Mouse (Mus musculus): ENCODE results near the gene Lin54. TPM values are rescaled to one million over a fixed set of nuclear protein-coding genes. Genes with fewer than 3 reads are reported as not detected.

The Lin54 gene
- polyA plus RNA-seq, 1 experiment from 2014 or later, result 19.0 TPM

DNA sequence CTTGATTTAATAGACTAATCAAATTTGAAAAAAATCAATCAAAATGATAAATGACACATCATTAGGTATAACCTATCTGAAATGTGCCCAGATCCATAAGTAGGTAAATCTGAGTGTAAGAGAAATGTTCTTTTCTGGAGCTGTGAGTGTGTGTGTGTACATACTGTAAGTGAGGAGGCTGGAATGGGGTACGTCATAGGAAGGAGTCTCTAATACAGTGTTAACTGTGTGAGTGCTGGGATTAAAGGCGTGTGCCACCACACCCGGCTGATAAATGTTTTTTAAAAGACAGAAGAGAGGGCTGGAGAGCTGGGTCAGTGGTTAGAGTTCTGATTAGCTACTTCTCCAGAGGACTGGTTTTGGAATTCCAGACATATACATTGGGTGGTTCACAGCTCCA, 25.2 kb upstream of the Lin54 start:
- DNase-seq (ENCODE audit: low spot score) (no peak), ATAC-seq (replicated peaks; ENCODE audit: insufficient number of reproducible peaks, low FRiP score, low TSS enrichment, low read depth) (no peak)
- H3K9me3 ChIP-seq (replicated peaks; ENCODE audit: control insufficient read depth, low read length), result no peaks in the 10 kb centered on the region
- no peak overlapping the region for H3K4me3 ChIP-seq (ENCODE audit: low read depth, low read length)
- H3K9ac ChIP-seq (replicated peaks; ENCODE audit: low read length), result no peak overlapping the region
- no peaks in the 10 kb centered on the region for H3K27me3 ChIP-seq (ENCODE audit: control insufficient read depth, insufficient read depth, low read length)
- 90% methylated on average over 3 of the region's 3 CpGs for WGBS
- H3K4me2 ChIP-seq (ENCODE audit: low read depth, low read length), result no peak overlapping the region
- H3K36me3 ChIP-seq (replicated peaks; ENCODE audit: control insufficient read depth, insufficient read depth, low read depth, low read length), result peaks cover 4% of the 10 kb centered on the region
- H3K27ac ChIP-seq (replicated peaks; ENCODE audit: low read depth, low read length), result no peak overlapping the region
- no peaks in the 10 kb centered on the region for H3K4me1 ChIP-seq (ENCODE audit: control insufficient read depth, insufficient read depth, low read length)

DNA sequence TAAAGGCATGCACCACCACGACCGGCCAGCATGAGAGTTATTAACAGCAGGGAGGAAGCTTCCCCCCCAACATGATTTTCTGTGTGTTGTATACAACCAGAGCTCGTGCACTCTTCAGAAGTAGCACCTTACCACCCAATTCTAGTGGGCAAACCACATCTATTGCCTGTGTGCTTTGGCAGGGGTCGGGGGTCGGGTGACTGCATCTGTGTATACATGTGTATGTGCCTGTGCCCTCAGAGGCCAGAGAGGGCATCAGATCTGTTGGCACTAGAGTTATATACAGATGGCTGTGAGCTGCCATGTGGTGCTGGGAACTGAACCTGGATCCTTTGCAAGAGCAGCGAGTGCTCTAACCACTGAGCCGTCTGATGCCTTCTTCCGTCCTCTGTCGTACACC, 24.5 kb upstream of the Lin54 start:
- Histone ChIP-seq H3K4me2 (ENCODE audit: low read depth, low read length) (no peak overlapping the region), H3K9ac (replicated peaks; ENCODE audit: low read length) (no peak overlapping the region), H3K9me3 (replicated peaks; ENCODE audit: control insufficient read depth, low read length) (no peaks in the 10 kb centered on the region), H3K27ac (replicated peaks; ENCODE audit: low read depth, low read length) (no peak overlapping the region), H3K4me3 (ENCODE audit: low read depth, low read length) (no peak overlapping the region), H3K27me3 (ENCODE audit: control insufficient read depth, insufficient read depth, low read length) (no peaks in the 10 kb centered on the region), H3K36me3 (replicated peaks; ENCODE audit: control insufficient read depth, insufficient read depth, low read depth, low read length) (peaks cover 1% of the 10 kb centered on the region; the same call in 1 of the 2 replicates), H3K4me1 (ENCODE audit: control insufficient read depth, insufficient read depth, low read length) (no peaks in the 10 kb centered on the region)
- ATAC-seq (replicated peaks; ENCODE audit: insufficient number of reproducible peaks, low FRiP score, low TSS enrichment, low read depth) (no peak), DNase-seq (ENCODE audit: low spot score) (no peak)
- WGBS, result 96% methylated on average over 9 of the region's 9 CpGs

DNA sequence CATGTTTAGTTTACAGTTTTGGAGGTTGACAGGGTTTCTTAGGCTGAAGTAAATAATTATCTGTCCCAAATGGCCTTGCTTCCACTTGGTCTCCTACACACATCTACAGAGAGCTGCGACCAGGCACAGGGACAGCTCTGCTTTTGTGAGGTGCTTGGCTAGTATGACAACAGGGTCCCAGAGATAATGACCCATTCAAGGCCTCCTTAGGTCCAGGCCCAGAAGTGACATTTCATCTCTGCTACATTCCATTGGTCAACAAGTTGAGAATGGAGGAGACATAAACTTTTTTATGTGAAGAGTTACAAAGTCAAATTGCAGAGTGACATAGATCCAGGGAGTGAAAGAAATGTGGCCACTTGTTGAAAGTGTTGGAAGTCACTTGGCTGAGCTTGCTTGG, 22.9 kb upstream of the Lin54 start:
- no peak overlapping the region for H3K4me3 ChIP-seq (ENCODE audit: low read depth, low read length)
- no peak for ATAC-seq (replicated peaks; ENCODE audit: insufficient number of reproducible peaks, low FRiP score, low TSS enrichment, low read depth)
- H3K27me3 ChIP-seq (ENCODE audit: control insufficient read depth, insufficient read depth, low read length), result no peaks in the 10 kb centered on the region
- no peak overlapping the region for H3K9ac ChIP-seq (replicated peaks; ENCODE audit: low read length)
- H3K4me1 ChIP-seq (ENCODE audit: control insufficient read depth, insufficient read depth, low read length), result no peaks in the 10 kb centered on the region
- H3K4me2 ChIP-seq (ENCODE audit: low read depth, low read length), result no peak overlapping the region
- no peaks in the 10 kb centered on the region for H3K36me3 ChIP-seq (replicated peaks; ENCODE audit: control insufficient read depth, insufficient read depth, low read depth, low read length)
- H3K27ac ChIP-seq (replicated peaks; ENCODE audit: low read depth, low read length), result no peak overlapping the region
- WGBS, result 93% methylated on average over 1 of the region's 1 CpGs
- H3K9me3 ChIP-seq (replicated peaks; ENCODE audit: control insufficient read depth, low read length), result no peaks in the 10 kb centered on the region
- no peak for DNase-seq (ENCODE audit: low spot score)

DNA sequence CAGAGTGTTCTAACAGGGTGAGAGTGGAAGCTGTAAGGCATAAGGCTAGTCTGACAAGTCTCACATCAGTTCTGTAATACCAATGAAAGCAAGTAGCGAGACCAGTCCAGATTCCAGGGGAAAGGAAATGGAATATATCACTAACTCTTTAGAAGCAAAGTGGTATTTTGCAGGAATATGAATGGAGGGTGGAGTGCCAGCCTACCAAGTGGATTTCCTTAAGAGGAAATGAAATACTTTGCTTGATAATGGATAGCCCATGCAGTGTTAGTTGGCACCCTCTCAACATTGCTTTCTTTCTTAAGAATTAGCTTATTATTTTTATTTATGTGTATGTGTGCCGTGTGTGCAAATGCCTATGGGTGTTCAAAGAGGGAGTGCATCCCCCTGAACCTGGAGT, 19.8 kb upstream of the Lin54 start:
- Histone ChIP-seq H3K4me3 (ENCODE audit: low read depth, low read length) (no peak overlapping the region), H3K36me3 (replicated peaks; ENCODE audit: control insufficient read depth, insufficient read depth, low read depth, low read length) (no peaks in the 10 kb centered on the region), H3K4me2 (ENCODE audit: low read depth, low read length) (no peak overlapping the region), H3K9ac (replicated peaks; ENCODE audit: low read length) (no peak overlapping the region), H3K4me1 (ENCODE audit: control insufficient read depth, insufficient read depth, low read length) (no peaks in the 10 kb centered on the region), H3K27me3 (ENCODE audit: control insufficient read depth, insufficient read depth, low read length) (no peaks in the 10 kb centered on the region), H3K9me3 (replicated peaks; ENCODE audit: control insufficient read depth, low read length) (no peaks in the 10 kb centered on the region), H3K27ac (replicated peaks; ENCODE audit: low read depth, low read length) (no peak overlapping the region)
- no peak for DNase-seq (ENCODE audit: low spot score)
- WGBS, result 87% methylated on average over 2 of the region's 2 CpGs
- ATAC-seq (replicated peaks; ENCODE audit: insufficient number of reproducible peaks, low FRiP score, low TSS enrichment, low read depth), result no peak

DNA sequence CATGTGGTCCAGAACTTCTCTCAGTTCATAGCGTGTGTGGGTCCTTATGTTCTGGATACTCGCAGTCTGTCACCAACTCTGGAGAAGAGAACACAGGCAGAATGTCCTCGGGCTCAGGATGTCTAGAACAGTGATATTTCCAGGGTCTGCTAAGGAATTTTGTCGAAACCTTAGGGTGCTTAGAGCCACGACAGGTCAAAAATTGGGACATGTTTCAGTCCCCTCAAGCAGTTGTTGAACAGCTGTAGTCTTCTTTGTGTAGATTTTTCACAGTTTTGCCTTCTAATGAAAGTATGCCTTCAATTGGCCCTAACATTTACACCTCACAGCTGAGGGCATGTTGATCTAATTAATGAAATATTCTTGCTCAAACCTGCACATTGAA, 18.6 kb upstream of the Lin54 start:
- no peaks in the 10 kb centered on the region for H3K36me3 ChIP-seq (replicated peaks; ENCODE audit: control insufficient read depth, insufficient read depth, low read depth, low read length)
- peak overlapping the region; percentile 59 for H3K4me2 ChIP-seq (ENCODE audit: low read depth, low read length)
- H3K27ac ChIP-seq (replicated peaks; ENCODE audit: low read depth, low read length), result no peak overlapping the region
- no peaks in the 10 kb centered on the region for H3K4me1 ChIP-seq (ENCODE audit: control insufficient read depth, insufficient read depth, low read length)
- no peak for DNase-seq (ENCODE audit: low spot score)
- 6% methylated on average over 5 of the region's 5 CpGs for WGBS
- H3K9me3 ChIP-seq (replicated peaks; ENCODE audit: control insufficient read depth, low read length), result no peaks in the 10 kb centered on the region
- H3K27me3 ChIP-seq (ENCODE audit: control insufficient read depth, insufficient read depth, low read length), result no peaks in the 10 kb centered on the region
- peak overlapping the region; percentile 76 for H3K4me3 ChIP-seq (ENCODE audit: low read depth, low read length)
- peak overlapping the region; percentile 94 for H3K9ac ChIP-seq (replicated peaks; ENCODE audit: low read length)
- ATAC-seq (replicated peaks; ENCODE audit: insufficient number of reproducible peaks, low FRiP score, low TSS enrichment, low read depth), result no peak

DNA sequence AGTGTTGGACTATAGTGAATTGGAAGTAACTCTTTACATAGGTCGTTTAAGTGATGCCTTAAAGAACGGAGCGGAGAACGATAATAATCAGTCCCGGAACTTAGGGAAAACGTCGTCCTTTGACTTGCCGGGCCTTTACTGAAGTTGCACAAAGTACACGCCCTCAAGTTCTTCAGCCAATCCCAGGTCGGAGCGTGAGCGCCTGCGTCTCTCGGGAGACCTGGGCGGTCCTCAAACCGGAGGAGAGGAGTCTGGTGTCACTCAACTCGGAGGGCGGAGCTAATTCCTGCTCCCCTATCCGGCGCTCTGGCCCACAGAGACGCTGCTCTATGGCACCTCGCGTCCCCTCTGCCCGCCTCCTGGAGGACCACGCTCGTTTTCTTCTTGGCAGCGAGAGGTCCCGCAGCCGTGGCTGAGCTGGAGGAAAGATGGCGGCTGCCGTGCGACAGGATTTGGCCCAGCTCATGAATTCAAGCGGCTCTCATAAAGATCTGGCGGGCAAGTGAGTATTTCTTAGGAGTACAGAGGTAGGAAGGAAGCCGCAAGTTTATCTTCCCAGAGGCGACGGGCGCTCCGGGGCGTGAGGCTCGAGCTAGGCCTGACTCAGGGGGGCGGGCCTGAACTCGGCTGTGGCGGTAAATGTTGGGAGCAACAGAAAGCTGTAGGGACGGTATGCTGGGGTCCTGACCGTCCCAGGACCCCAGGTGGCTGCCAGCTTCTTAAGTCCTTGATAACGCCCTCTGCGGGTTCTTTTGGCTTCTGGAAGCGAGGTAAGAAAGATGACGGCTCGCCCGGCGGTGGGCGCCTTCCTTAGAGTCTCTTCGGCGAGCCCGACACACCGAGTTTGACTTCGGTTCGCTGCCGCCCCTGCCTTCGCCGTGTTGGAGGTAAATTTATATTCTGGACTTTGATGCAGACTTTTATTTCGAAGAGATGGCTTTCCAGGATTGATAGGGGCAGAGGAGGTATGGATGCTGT, 17.9 kb upstream of the Lin54 start, which contains the start of gene Cops4:
Cops4 (plus strand) TSS at position 261 of the 978 bp plus-strand sequence.
- H3K4me3 ChIP-seq (ENCODE audit: low read depth, low read length), result peak within 1 kb of the TSS; percentile 76
- WGBS, result under 1% methylated on average over 63 of the region's 64 CpGs
- peak within 1 kb of the TSS; percentile 52; the same call in 1 of the 2 replicates for H3K27ac ChIP-seq (replicated peaks; ENCODE audit: low read depth, low read length)
- DNase-seq (ENCODE audit: low spot score) (peak; percentile 99), ATAC-seq (replicated peaks; ENCODE audit: insufficient number of reproducible peaks, low FRiP score, low TSS enrichment, low read depth) (peak; percentile 100)
- H3K4me2 ChIP-seq (ENCODE audit: low read depth, low read length), result peak within 1 kb of the TSS; percentile 59
- no peaks in the 10 kb centered on the region for H3K27me3 ChIP-seq (ENCODE audit: control insufficient read depth, insufficient read depth, low read length)
- no peaks in the 10 kb centered on the region for H3K9me3 ChIP-seq (replicated peaks; ENCODE audit: control insufficient read depth, low read length)
- no peaks in the 10 kb centered on the region for H3K36me3 ChIP-seq (replicated peaks; ENCODE audit: control insufficient read depth, insufficient read depth, low read depth, low read length)
- no peaks in the 10 kb centered on the region for H3K4me1 ChIP-seq (ENCODE audit: control insufficient read depth, insufficient read depth, low read length)
- H3K9ac ChIP-seq (replicated peaks; ENCODE audit: low read length), result peak within 1 kb of the TSS; percentile 94

DNA sequence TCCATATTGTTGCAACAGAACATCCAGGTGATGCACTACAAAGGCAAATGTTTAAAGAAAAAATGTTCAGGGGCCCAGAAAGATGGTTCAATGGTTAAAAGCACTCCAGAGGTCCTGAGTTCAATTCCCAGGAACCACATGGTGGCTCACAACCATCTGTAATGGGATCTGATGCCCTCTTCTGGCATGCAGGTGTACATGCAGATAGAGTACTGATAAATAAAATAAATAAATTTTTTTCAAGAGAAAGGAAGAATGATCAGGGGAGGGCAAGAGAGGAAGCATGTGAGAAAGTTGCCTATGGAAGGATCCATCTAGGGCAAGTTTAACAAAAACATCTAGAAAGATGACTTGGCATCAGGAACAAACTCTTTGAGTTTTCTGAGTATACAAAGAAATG, 12.1 kb upstream of the Lin54 start:
- ATAC-seq (replicated peaks; ENCODE audit: insufficient number of reproducible peaks, low FRiP score, low TSS enrichment, low read depth) (no peak), DNase-seq (ENCODE audit: low spot score) (no peak)
- H3K36me3 ChIP-seq (replicated peaks; ENCODE audit: control insufficient read depth, insufficient read depth, low read depth, low read length), result no peaks in the 10 kb centered on the region
- H3K4me1 ChIP-seq (ENCODE audit: control insufficient read depth, insufficient read depth, low read length), result no peaks in the 10 kb centered on the region
- H3K4me2 ChIP-seq (ENCODE audit: low read depth, low read length), result no peak overlapping the region
- no peaks in the 10 kb centered on the region for H3K27me3 ChIP-seq (ENCODE audit: control insufficient read depth, insufficient read depth, low read length)
- H3K9ac ChIP-seq (replicated peaks; ENCODE audit: low read length), result no peak overlapping the region
- no peak overlapping the region for H3K27ac ChIP-seq (replicated peaks; ENCODE audit: low read depth, low read length)
- H3K9me3 ChIP-seq (replicated peaks; ENCODE audit: control insufficient read depth, low read length), result no peaks in the 10 kb centered on the region
- H3K4me3 ChIP-seq (ENCODE audit: low read depth, low read length), result no peak overlapping the region

DNA sequence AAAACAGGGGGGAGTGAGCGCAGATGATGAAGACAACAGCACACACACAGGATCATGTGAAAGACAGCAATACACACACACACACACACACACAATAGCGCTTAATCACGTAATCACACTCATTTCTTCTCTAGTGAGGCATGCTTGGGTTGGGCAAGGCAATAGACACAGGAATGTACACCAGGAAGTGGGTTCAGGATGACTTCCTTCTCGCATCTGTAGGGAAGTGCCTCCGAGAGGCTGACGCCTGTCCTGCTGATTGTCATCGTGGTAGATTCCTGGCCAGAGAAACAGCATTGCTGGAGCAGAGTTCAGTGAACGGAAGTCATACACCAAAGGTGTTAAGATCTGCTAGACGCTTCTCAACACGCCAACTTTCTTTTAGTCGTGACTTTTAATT, 8.8 kb upstream of the Lin54 start:
- 80% methylated on average over 11 of the region's 11 CpGs for WGBS
- ATAC-seq (replicated peaks; ENCODE audit: insufficient number of reproducible peaks, low FRiP score, low TSS enrichment, low read depth) (no peak), DNase-seq (ENCODE audit: low spot score) (no peak)
- H3K4me1 ChIP-seq (ENCODE audit: control insufficient read depth, insufficient read depth, low read length), result no peaks in the 10 kb centered on the region
- H3K27me3 ChIP-seq (ENCODE audit: control insufficient read depth, insufficient read depth, low read length), result no peaks in the 10 kb centered on the region
- H3K4me2 ChIP-seq (ENCODE audit: low read depth, low read length), result no peak overlapping the region
- H3K27ac ChIP-seq (replicated peaks; ENCODE audit: low read depth, low read length), result no peak overlapping the region
- no peaks in the 10 kb centered on the region for H3K9me3 ChIP-seq (replicated peaks; ENCODE audit: control insufficient read depth, low read length)
- H3K36me3 ChIP-seq (replicated peaks; ENCODE audit: control insufficient read depth, insufficient read depth, low read depth, low read length), result no peaks in the 10 kb centered on the region
- H3K4me3 ChIP-seq (ENCODE audit: low read depth, low read length), result no peak overlapping the region
- H3K9ac ChIP-seq (replicated peaks; ENCODE audit: low read length), result no peak overlapping the region

Measured in embryonic facial prominence, embryonic 11.5 days (tissue).